Mouse (Mus musculus): ENCODE measurements at regions not wholly inside any gene's neighbourhood (a gene's known extent, or its start where the extent isn't known, plus 50 kb on each side); places are given as distances from the start of the nearest gene placed in this dataset.

DNA sequence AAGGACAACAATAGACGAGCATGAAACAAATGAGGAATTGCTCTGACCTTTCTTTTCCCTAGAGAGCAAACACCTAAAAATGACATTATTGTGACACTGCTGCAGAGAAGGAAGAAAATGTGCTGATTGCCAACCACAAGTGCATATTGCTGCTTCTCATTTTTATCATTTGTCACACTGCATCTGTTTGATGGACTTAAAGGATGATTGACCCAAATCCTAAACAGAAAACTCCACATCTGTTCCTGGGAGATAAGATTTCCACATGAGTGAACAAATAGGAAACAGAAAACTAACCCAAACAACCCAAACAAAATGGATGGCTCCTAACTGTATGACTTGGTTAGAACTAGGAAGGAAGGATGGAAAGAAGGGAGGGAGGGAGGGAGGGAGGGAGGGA is 118.5 kb downstream of the Ccdc50 start:
- Histone ChIP-seq H3K4me2 (ENCODE audit: low read length) (no peak overlapping the region), H3K4me1 (replicated peaks; ENCODE audit: control insufficient read depth, insufficient read depth, low read length) (no peaks in the 10 kb centered on the region), H3K27me3 (replicated peaks; ENCODE audit: control insufficient read depth, insufficient read depth, low read length) (no peaks in the 10 kb centered on the region), H3K4me3 (ENCODE audit: low read depth, low read length) (no peak overlapping the region), H3K9ac (ENCODE audit: low read length) (no peak overlapping the region), H3K36me3 (ENCODE audit: control insufficient read depth, insufficient read depth, low read length) (no peaks in the 10 kb centered on the region), H3K27ac (ENCODE audit: low read depth) (no peak overlapping the region), H3K9me3 (ENCODE audit: control insufficient read depth, low read length) (no peaks in the 10 kb centered on the region)
- 80% methylated on average over 1 of the region's 1 CpGs for WGBS
- ATAC-seq (replicated peaks; ENCODE audit: low FRiP score, low TSS enrichment, low read depth) = no peak
- no peak for DNase-seq (ENCODE audit: low spot score)

DNA sequence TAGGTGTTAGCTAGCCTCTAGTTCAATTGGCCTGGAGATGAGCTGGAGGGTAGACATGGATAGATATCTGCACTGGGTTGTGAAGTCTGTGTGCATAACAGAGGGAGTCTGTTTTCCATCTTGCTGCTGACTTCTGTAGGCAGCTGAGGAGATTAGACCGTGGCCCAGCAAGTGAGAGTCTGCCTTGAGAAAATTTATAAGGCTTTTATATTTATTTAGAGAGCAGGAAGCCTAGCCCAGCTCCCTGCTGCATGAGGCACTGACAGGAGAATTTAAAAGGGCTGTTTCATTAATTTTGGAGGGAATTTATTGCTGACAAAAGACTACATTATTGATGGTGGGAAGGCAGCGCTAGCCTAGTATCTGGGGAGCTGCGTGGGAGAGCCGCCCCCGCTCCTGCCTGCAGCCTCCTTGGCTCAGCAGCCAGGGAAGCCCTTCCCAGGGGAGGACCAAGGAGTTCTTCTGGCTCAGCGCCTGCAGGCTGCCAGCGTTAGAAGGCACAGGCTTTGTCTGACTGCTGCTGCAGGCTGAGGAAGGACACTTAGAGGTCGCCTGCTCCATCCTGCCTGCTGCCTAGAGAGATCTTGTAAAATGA is 135.0 kb downstream of the Ccdc50 start:
- no peak overlapping the region for H3K9ac ChIP-seq (ENCODE audit: low read length)
- DNase-seq (ENCODE audit: low spot score) = peak; percentile 73
- H3K36me3 ChIP-seq (ENCODE audit: control insufficient read depth, insufficient read depth, low read length) = no peaks in the 10 kb centered on the region
- H3K4me1 ChIP-seq (replicated peaks; ENCODE audit: control insufficient read depth, insufficient read depth, low read length) = no peaks in the 10 kb centered on the region; the same call in 1 of the 2 replicates
- H3K27me3 ChIP-seq (replicated peaks; ENCODE audit: control insufficient read depth, insufficient read depth, low read length) = no peaks in the 10 kb centered on the region
- peak; percentile 75 for ATAC-seq (replicated peaks; ENCODE audit: low FRiP score, low TSS enrichment, low read depth)
- H3K4me2 ChIP-seq (ENCODE audit: low read length) = peak overlapping the region; percentile 31
- no peak overlapping the region for H3K4me3 ChIP-seq (ENCODE audit: low read depth, low read length)
- 15% methylated on average over 8 of the region's 8 CpGs for WGBS
- peak overlapping the region; percentile 51 for H3K27ac ChIP-seq (ENCODE audit: low read depth)
- no peaks in the 10 kb centered on the region for H3K9me3 ChIP-seq (ENCODE audit: control insufficient read depth, low read length)

DNA sequence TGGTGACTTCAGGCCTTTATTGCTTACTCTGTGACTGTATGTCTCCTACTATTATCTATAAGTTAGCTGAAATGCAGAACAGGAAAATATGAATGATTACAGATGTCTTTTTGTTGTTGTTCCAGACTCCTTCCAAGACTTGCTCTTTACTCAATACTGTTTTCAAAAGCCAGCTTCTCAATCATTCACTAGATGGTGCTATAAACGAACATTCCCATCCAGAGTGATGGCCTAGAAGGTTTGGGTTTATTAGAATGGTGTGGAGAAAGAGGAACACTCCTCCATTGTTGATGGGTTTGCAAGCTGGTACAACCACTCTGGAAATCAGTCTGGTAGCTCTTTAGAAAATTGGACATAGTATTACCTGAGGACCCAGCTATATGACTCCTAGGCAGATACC is 138.0 kb downstream of the Ccdc50 start:
- Histone ChIP-seq H3K4me2 (ENCODE audit: low read length) (no peak overlapping the region), H3K4me1 (replicated peaks; ENCODE audit: control insufficient read depth, insufficient read depth, low read length) (no peaks in the 10 kb centered on the region; the same call in 1 of the 2 replicates), H3K4me3 (ENCODE audit: low read depth, low read length) (no peak overlapping the region), H3K27me3 (replicated peaks; ENCODE audit: control insufficient read depth, insufficient read depth, low read length) (no peaks in the 10 kb centered on the region), H3K36me3 (ENCODE audit: control insufficient read depth, insufficient read depth, low read length) (no peaks in the 10 kb centered on the region), H3K9ac (ENCODE audit: low read length) (no peak overlapping the region), H3K27ac (ENCODE audit: low read depth) (no peak overlapping the region), H3K9me3 (ENCODE audit: control insufficient read depth, low read length) (no peaks in the 10 kb centered on the region)
- ATAC-seq (replicated peaks; ENCODE audit: low FRiP score, low TSS enrichment, low read depth) (no peak), DNase-seq (ENCODE audit: low spot score) (no peak)
- 37% methylated on average over 1 of the region's 1 CpGs for WGBS

DNA sequence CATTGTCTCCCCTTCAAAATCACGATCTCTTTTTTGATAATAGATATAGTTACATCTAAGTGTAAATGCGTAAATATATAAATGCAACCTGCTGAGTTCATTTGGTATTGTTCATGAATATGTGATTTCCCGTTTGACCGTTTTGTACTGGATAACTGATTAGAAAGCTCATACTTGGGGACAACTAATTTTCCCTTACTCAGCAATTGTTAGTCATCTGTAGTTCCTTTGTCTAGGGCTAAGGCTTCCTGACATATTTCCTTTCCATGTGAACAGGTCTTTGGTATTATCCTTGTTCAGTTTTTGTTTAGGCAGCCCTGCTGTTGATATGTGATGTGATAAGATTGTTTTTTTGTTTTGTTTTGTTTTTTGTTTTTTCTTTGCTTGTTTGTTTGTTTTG is 142.0 kb downstream of the Ccdc50 start:
- WGBS = 91% methylated on average over 4 of the region's 4 CpGs
- DNase-seq (ENCODE audit: low spot score) (no peak), ATAC-seq (replicated peaks; ENCODE audit: low FRiP score, low TSS enrichment, low read depth) (no peak)

More for the DNA sequence above, 142.0 kb downstream of the Ccdc50 start:
- no peak overlapping the region for H3K4me2 ChIP-seq (ENCODE audit: low read length)
- no peak overlapping the region for H3K27ac ChIP-seq (ENCODE audit: low read depth)
- H3K4me3 ChIP-seq (ENCODE audit: low read depth, low read length) = no peak overlapping the region
- H3K27me3 ChIP-seq (replicated peaks; ENCODE audit: control insufficient read depth, insufficient read depth, low read length) = no peaks in the 10 kb centered on the region
- no peaks in the 10 kb centered on the region for H3K36me3 ChIP-seq (ENCODE audit: control insufficient read depth, insufficient read depth, low read length)
- H3K9ac ChIP-seq (ENCODE audit: low read length) = no peak overlapping the region
- no peaks in the 10 kb centered on the region for H3K9me3 ChIP-seq (ENCODE audit: control insufficient read depth, low read length)
- no peaks in the 10 kb centered on the region for H3K4me1 ChIP-seq (replicated peaks; ENCODE audit: control insufficient read depth, insufficient read depth, low read length)
